27 mouse cellular contexts compared by ENCODE assay signal in genomic region chr10:111216111-111216510, GRCm38 (mm10).
"Had no signal": no experiment of that assay in that cellular context is flagged by ENCODE, and none has a peak within 500 bp of the region (broad histone marks: within the 10 kb centered on the region; RNA-seq: fewer than 3 reads in every experiment).

No protein-coding gene starts in this region.

- H3K9ac ChIP-seq: forebrain, postnatal 0 days; heart, embryonic 13.5 days; heart, embryonic 15.5 days; hindbrain, embryonic 13.5 days; hindbrain, embryonic 15.5 days; kidney, embryonic 15.5 days; limb, embryonic 12.5 days; limb, embryonic 15.5 days; liver, embryonic 12.5 days; liver, embryonic 14.5 days had no signal

- H3K4me3 ChIP-seq: heart, embryonic 10.5 days; heart, embryonic 13.5 days; heart, embryonic 15.5 days; hindbrain, embryonic 13.5 days; hindbrain, embryonic 15.5 days; kidney, embryonic 15.5 days; limb, embryonic 12.5 days; limb, embryonic 15.5 days; liver, embryonic 12.5 days had no signal

- H3K36me3 ChIP-seq: heart, embryonic 10.5 days; heart, embryonic 15.5 days; hindbrain, embryonic 13.5 days; hindbrain, embryonic 15.5 days; kidney, embryonic 15.5 days; limb, embryonic 12.5 days; limb, embryonic 15.5 days had no signal

- H3K9me3 ChIP-seq: heart, embryonic 10.5 days; heart, embryonic 13.5 days; heart, embryonic 15.5 days; hindbrain, embryonic 13.5 days; hindbrain, embryonic 15.5 days; kidney, embryonic 15.5 days; limb, embryonic 12.5 days; limb, embryonic 15.5 days; liver, embryonic 12.5 days had no signal

- H3K4me2 ChIP-seq: heart, embryonic 13.5 days; heart, embryonic 15.5 days; hindbrain, embryonic 13.5 days; hindbrain, embryonic 15.5 days; kidney, embryonic 15.5 days; limb, embryonic 12.5 days; limb, embryonic 15.5 days; liver, embryonic 12.5 days had no signal

- DNase-seq: forebrain, postnatal 0 days; gastrocnemius, postnatal 14 days; gastrocnemius, postnatal 36 days; heart, adult 18-20 months; heart, postnatal 14 days; heart, postnatal 36 days; kidney, adult 11 months; kidney, adult 2 months; kidney, adult 9 months; kidney, postnatal 14 days; kidney, postnatal 36 days; layer of hippocampus, adult 9-11 months; layer of hippocampus, postnatal 36 days; left cerebral cortex, postnatal 4 days had no signal

- H3K27ac ChIP-seq: heart, embryonic 10.5 days; heart, embryonic 13.5 days; heart, embryonic 15.5 days; hindbrain, embryonic 13.5 days; hindbrain, embryonic 15.5 days; hindbrain, postnatal 0 days; kidney, embryonic 15.5 days; kidney, postnatal 0 days; limb, embryonic 12.5 days; limb, embryonic 15.5 days; liver, embryonic 12.5 days; liver, embryonic 14.5 days had no signal

- H3K4me1 ChIP-seq: heart, embryonic 10.5 days; hindbrain, embryonic 13.5 days; hindbrain, embryonic 15.5 days; kidney, embryonic 15.5 days; limb, embryonic 12.5 days; limb, embryonic 15.5 days had no signal

- ATAC-seq: forebrain, postnatal 0 days; hindbrain, postnatal 0 days; intestine, embryonic 16.5 days; liver, embryonic 12.5 days had no signal

- H3K27me3 ChIP-seq: heart, embryonic 13.5 days; heart, embryonic 15.5 days; hindbrain, embryonic 13.5 days; hindbrain, embryonic 15.5 days; kidney, embryonic 15.5 days; limb, embryonic 12.5 days; limb, embryonic 15.5 days; liver, embryonic 12.5 days had no signal
